Mouse (Mus musculus): ENCODE data around the gene Mob2. TPM values are rescaled to one million over a fixed set of nuclear protein-coding genes. Genes with fewer than 3 reads are reported as not detected.

Gene Mob2
- 63.8 and 65.8 TPM in 2 replicates for polyA plus RNA-seq (2014; fragmentation: Nextera tagmentation; extraction: Ambion mirVana)

DNA sequence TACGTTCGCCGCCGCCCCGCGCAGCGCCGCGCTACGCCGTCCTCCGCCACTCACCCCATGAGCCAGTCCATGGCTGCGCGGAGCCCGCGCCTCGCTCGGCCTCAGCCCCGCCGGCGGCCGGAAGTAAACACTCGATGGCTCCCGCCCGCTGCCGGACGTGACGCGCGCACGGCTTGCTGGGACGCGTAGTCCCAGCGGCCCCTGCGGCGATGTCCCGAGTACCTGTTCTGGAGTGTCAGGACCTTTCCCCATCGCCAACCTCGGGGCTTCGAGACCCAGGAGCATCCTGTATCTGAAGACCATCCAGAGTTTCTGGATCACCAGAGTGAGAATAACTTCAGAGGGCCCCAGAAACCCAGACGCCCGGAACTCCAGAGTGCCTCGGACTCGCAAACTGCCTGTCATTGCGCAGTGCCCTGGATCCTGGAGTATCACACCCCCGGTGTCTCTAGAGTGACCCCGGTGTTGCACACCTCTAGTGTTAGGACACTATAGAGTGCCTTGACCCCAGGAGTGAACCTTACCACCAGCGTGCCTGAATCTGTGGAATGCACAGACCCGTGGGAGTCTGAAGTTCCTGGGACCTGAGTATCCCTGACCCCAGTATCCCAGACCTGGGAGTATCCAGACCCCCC is at the start of gene Mob2:
TSS of gene Mob2 (minus strand) at position 135 of the 635 bp plus-strand sequence.
- H3K9me3 ChIP-seq (ENCODE audit: control insufficient read depth, low read length): no peaks in the 10 kb centered on the region
- peak within 1 kb of the TSS; percentile 89 for H3K4me2 ChIP-seq (replicated peaks; ENCODE audit: low read depth, low read length)
- ATAC-seq (ENCODE audit: low FRiP score, low TSS enrichment): peak; percentile 95
- peaks cover 10% of the 10 kb centered on the region for H3K36me3 ChIP-seq (ENCODE audit: control insufficient read depth, insufficient read depth, low read length)
- H3K27ac ChIP-seq (ENCODE audit: low read depth, low read length): no peak within 1 kb of the TSS
- peak within 1 kb of the TSS; percentile 87 for H3K9ac ChIP-seq (ENCODE audit: low read depth, low read length)
- peaks cover 6% of the 10 kb centered on the region; the same call in 1 of the 2 replicates for H3K4me1 ChIP-seq (ENCODE audit: control insufficient read depth, insufficient read depth, low read length)
- under 1% methylated on average over 49 of the region's 49 CpGs for WGBS
- H3K27me3 ChIP-seq (ENCODE audit: control insufficient read depth, insufficient read depth, low read length): no peaks in the 10 kb centered on the region
- peak within 1 kb of the TSS; percentile 73 for H3K4me3 ChIP-seq (ENCODE audit: low read length)

DNA sequence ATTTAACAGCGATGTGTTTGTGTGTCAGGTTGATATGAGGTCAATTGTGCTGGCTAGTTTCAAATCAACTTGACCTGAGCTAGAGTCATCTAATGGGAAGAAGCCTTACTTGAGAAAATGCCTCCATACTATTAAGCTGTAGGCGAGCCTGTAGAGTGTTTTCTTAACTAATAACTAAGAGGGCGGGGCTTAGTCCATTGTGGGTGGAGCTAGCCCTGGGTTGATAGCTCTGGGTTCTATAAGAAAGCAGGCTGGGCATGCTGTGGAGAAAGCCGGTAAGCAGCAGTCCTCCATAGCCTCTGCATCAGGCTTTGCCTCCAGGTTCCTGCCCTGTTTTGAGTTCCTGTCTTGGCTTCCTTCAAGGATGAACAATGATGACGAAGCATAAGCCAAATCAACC is 43.9 kb upstream of the Mob2 start:
- Histone ChIP-seq H3K27ac (ENCODE audit: low read depth, low read length) (no peak overlapping the region), H3K9me3 (ENCODE audit: control insufficient read depth, low read length) (no peaks in the 10 kb centered on the region), H3K27me3 (ENCODE audit: control insufficient read depth, insufficient read depth, low read length) (no peaks in the 10 kb centered on the region), H3K4me1 (ENCODE audit: control insufficient read depth, insufficient read depth, low read length) (no peaks in the 10 kb centered on the region), H3K4me2 (replicated peaks; ENCODE audit: low read depth, low read length) (no peak overlapping the region), H3K4me3 (ENCODE audit: low read length) (no peak overlapping the region), H3K36me3 (ENCODE audit: control insufficient read depth, insufficient read depth, low read length) (no peaks in the 10 kb centered on the region), H3K9ac (ENCODE audit: low read depth, low read length) (no peak overlapping the region)
- WGBS: 60% methylated on average over 5 of the region's 5 CpGs
- ATAC-seq (ENCODE audit: low FRiP score, low TSS enrichment): no peak

DNA sequence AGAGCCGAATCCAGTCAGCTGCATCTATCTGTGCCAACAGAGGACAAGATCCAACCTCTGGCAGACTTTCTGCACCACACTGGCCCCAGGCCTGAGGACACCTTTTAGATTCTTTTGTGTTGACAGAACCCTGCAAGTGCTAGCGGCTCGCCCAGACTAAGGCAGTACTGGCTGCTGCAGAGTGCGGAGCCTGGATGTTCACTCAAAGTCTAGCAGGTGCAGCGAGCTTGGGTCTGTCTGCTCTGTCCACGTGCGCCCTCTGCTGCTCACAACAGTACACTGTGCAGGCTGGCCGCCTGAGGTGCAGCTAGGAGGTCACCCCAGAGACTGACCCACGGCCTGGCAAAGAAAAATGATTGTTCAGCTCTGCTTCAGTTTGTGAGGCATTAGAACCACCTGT is 36.9 kb upstream of the Mob2 start:
- Histone ChIP-seq H3K4me1 (ENCODE audit: control insufficient read depth, insufficient read depth, low read length) (peaks cover 4% of the 10 kb centered on the region), H3K4me2 (replicated peaks; ENCODE audit: low read depth, low read length) (no peak overlapping the region), H3K27ac (ENCODE audit: low read depth, low read length) (no peak overlapping the region), H3K4me3 (ENCODE audit: low read length) (no peak overlapping the region), H3K36me3 (ENCODE audit: control insufficient read depth, insufficient read depth, low read length) (no peaks in the 10 kb centered on the region), H3K27me3 (ENCODE audit: control insufficient read depth, insufficient read depth, low read length) (peaks cover 42% of the 10 kb centered on the region), H3K9me3 (ENCODE audit: control insufficient read depth, low read length) (no peaks in the 10 kb centered on the region), H3K9ac (ENCODE audit: low read depth, low read length) (no peak overlapping the region)
- ATAC-seq (ENCODE audit: low FRiP score, low TSS enrichment): peak; percentile 54
- 9% methylated on average over 9 of the region's 9 CpGs for WGBS

DNA sequence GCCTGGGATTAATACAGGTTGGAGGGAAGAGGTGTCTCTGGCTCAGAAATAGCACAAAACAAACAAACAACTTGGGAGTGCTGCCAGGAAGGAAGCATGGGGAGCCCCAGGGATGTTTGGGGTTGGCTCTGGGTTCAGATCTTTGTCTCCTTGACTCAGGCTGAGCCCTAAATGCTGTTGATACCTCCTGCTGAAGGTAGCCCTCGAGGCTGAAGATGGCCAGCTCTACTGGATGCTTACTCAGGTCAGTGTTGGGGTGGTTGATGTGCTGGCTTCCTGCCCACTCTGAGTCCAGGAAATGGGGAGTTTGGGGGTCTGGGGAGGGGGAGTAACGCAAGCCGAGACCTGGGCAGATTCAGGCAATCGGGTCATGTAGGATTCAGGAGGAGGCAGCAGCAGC is 35.8 kb upstream of the Mob2 start:
- H3K4me3 ChIP-seq (ENCODE audit: low read length): no peak overlapping the region
- no peaks in the 10 kb centered on the region for H3K9me3 ChIP-seq (ENCODE audit: control insufficient read depth, low read length)
- H3K4me1 ChIP-seq (ENCODE audit: control insufficient read depth, insufficient read depth, low read length): peaks cover 4% of the 10 kb centered on the region
- no peaks in the 10 kb centered on the region for H3K36me3 ChIP-seq (ENCODE audit: control insufficient read depth, insufficient read depth, low read length)
- H3K9ac ChIP-seq (ENCODE audit: low read depth, low read length): no peak overlapping the region
- no peak overlapping the region for H3K4me2 ChIP-seq (replicated peaks; ENCODE audit: low read depth, low read length)
- 61% methylated on average over 4 of the region's 4 CpGs for WGBS
- ATAC-seq (ENCODE audit: low FRiP score, low TSS enrichment): no peak
- no peak overlapping the region for H3K27ac ChIP-seq (ENCODE audit: low read depth, low read length)
- H3K27me3 ChIP-seq (ENCODE audit: control insufficient read depth, insufficient read depth, low read length): peaks cover 46% of the 10 kb centered on the region

GRCm38 (mm10) chr7:142095183-142095931 is 34.5 kb upstream of the Mob2 start, which contains the start of gene Dusp8:
Gene Dusp8, minus strand, starts transcription at chr7:142095843.
- whole genome bisulfite sequencing: under 1% methylated on average over 52 of the region's 63 CpGs
- peak within 1 kb of the TSS; percentile 66 for H3K4me3 ChIP-seq (ENCODE audit: low read length)
- H3K9me3 ChIP-seq (ENCODE audit: control insufficient read depth, low read length): no peaks in the 10 kb centered on the region
- no peaks in the 10 kb centered on the region for H3K36me3 ChIP-seq (ENCODE audit: control insufficient read depth, insufficient read depth, low read length)
- H3K27ac ChIP-seq (ENCODE audit: low read depth, low read length): no peak within 1 kb of the TSS
- ATAC-seq (ENCODE audit: low FRiP score, low TSS enrichment): peak; percentile 88
- H3K27me3 ChIP-seq (ENCODE audit: control insufficient read depth, insufficient read depth, low read length): peaks cover 51% of the 10 kb centered on the region
- H3K4me2 ChIP-seq (replicated peaks; ENCODE audit: low read depth, low read length): peak within 1 kb of the TSS; percentile 96
- H3K4me1 ChIP-seq (ENCODE audit: control insufficient read depth, insufficient read depth, low read length): peaks cover 4% of the 10 kb centered on the region
- H3K9ac ChIP-seq (ENCODE audit: low read depth, low read length): peak within 1 kb of the TSS; percentile 72

DNA sequence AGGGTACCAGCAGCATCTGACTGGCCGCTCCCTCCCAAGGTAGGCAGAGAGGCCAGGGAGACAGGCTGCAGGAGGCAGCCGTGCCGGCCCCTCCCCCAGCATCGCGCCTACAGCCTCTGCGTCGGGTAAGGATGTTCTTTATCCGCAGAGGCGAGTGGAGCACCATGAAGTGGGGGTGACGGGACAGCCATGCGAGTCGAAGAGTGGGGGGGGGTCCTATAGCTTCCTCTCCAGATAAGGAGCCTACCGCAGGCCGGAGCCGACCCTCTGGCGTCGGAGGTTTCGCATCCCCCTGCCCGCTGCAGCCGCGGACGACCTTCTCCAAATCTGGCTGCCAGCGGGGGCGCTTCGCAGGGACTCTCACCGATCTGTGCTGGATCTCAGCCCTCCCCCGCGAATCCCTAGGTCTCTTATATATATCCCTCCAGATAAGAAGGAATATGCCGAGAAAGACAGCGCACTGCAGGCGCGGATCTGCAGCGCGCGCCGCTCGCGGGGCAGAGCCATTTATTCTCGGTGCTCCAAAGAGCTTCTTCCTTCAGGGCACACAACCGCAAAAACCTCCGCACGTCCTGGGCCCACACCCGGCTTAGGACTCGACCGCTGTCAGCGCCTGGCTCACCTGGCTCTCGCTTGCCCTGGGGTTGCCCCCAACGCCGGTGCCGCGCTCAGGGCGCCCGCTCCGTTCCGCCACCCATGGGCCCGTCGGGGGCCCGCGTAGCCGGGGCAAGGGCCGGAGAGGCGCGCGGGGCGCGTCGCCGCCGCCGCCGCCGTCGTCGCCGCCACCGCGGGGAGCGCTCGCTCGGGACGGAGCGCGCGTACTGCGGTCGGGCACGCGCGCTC is 33.7 kb upstream of the Mob2 start:
- Histone ChIP-seq H3K4me2 (replicated peaks; ENCODE audit: low read depth, low read length) (peak overlapping the region; percentile 96), H3K36me3 (ENCODE audit: control insufficient read depth, insufficient read depth, low read length) (no peaks in the 10 kb centered on the region), H3K4me1 (ENCODE audit: control insufficient read depth, insufficient read depth, low read length) (peaks cover 4% of the 10 kb centered on the region), H3K27me3 (ENCODE audit: control insufficient read depth, insufficient read depth, low read length) (peaks cover 51% of the 10 kb centered on the region), H3K9me3 (ENCODE audit: control insufficient read depth, low read length) (no peaks in the 10 kb centered on the region), H3K9ac (ENCODE audit: low read depth, low read length) (peak overlapping the region; percentile 72), H3K27ac (ENCODE audit: low read depth, low read length) (no peak overlapping the region), H3K4me3 (ENCODE audit: low read length) (peak overlapping the region; percentile 66)
- peak; percentile 28 for ATAC-seq (ENCODE audit: low FRiP score, low TSS enrichment)
- WGBS: under 1% methylated on average over 89 of the region's 89 CpGs

DNA sequence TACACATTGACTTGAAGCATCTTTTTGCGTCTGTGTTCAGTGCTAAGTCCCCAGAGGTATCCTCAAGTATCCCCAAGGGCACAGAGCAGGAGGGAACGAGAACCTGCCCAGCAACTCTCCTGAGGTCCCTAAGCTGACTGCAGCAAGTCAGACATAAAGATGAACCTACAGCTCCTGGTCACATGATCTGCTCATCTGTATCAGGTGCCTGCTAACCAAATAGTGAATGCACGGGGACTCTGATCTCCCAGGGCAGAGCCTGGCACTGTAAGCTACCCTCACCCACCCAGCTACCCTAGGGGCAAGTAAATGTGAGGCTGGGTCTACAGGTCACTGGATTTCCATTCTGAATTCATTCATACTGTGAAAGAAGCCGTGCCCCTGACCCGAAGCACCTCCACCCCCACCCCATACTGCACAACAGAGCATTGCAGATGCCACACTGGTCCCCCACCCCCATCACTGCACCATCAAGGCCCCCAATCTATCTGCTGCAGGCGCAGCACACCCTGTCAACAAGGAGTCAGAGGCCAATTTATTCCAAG is 32.9 kb upstream of the Mob2 start:
- WGBS: 29% methylated on average over 6 of the region's 6 CpGs
- peaks cover 51% of the 10 kb centered on the region for H3K27me3 ChIP-seq (ENCODE audit: control insufficient read depth, insufficient read depth, low read length)
- no peak overlapping the region; the same call in 1 of the 2 replicates for H3K9ac ChIP-seq (ENCODE audit: low read depth, low read length)

DNA sequence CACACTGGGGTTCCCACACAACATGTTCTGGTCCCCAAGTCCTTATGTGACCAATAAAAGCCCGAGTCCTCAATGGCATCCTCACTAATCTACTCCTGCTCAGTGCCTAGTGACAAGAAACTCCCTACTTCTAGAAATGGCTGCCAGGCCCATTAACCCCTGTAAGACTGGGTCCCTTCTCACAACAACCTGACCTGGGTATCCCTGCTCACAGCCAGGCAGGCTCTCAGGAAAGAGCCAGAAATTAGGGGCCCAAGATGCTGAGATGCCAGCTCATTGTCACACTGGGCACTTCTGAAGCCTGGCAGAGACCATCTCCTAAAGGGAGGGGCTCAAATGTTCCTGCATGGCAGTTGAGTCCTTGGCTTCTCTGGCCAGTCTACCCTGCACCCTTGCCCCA is 32.1 kb upstream of the Mob2 start:
- Histone ChIP-seq H3K4me2 (replicated peaks; ENCODE audit: low read depth, low read length) (0 out of 2 replicates have a peak overlapping the region, but pooled peaks have one; percentile 4), H3K27me3 (ENCODE audit: control insufficient read depth, insufficient read depth, low read length) (peaks cover 51% of the 10 kb centered on the region)

More for the DNA sequence above, 32.9 kb upstream of the Mob2 start:
- H3K27ac ChIP-seq (ENCODE audit: low read depth, low read length): no peak overlapping the region
- no peak for ATAC-seq (ENCODE audit: low FRiP score, low TSS enrichment)
- H3K4me3 ChIP-seq (ENCODE audit: low read length): peak overlapping the region; percentile 66
- H3K9me3 ChIP-seq (ENCODE audit: control insufficient read depth, low read length): no peaks in the 10 kb centered on the region
- H3K4me2 ChIP-seq (replicated peaks; ENCODE audit: low read depth, low read length): peak overlapping the region; percentile 96
- H3K4me1 ChIP-seq (ENCODE audit: control insufficient read depth, insufficient read depth, low read length): peaks cover 5% of the 10 kb centered on the region
- no peaks in the 10 kb centered on the region for H3K36me3 ChIP-seq (ENCODE audit: control insufficient read depth, insufficient read depth, low read length)

More for the DNA sequence above, 32.1 kb upstream of the Mob2 start:
- Histone ChIP-seq H3K4me1 (ENCODE audit: control insufficient read depth, insufficient read depth, low read length) (peaks cover 8% of the 10 kb centered on the region), H3K36me3 (ENCODE audit: control insufficient read depth, insufficient read depth, low read length) (no peaks in the 10 kb centered on the region), H3K9me3 (ENCODE audit: control insufficient read depth, low read length) (no peaks in the 10 kb centered on the region), H3K4me3 (ENCODE audit: low read length) (no peak overlapping the region), H3K27ac (ENCODE audit: low read depth, low read length) (no peak overlapping the region), H3K9ac (ENCODE audit: low read depth, low read length) (no peak overlapping the region)
- no peak for ATAC-seq (ENCODE audit: low FRiP score, low TSS enrichment)
- 56% methylated on average over 1 of the region's 1 CpGs for WGBS

Measured in kidney, embryonic 14.5 days (tissue).